Mouse (Mus musculus): ENCODE measurements around the gene Gusb. TPM values are rescaled to one million over a fixed set of nuclear protein-coding genes. Genes with fewer than 3 reads are reported as not detected.

The Gusb gene
- total RNA-seq, 2 experiments from 2014 or later: 10.5 to 11.8 TPM

Other genes with a start within 250 kb of the Gusb start
- gene Psph, start 215.6 kb downstream of the Gusb start, total RNA-seq (2021): 10 to 100 TPM; 21.6 to 23.2 TPM
- 10 to 100 TPM; 17.3 to 22.5 TPM for gene Sumf2, start 156.1 kb downstream of the Gusb start, total RNA-seq (2021)
- 100 to 1,000 TPM; 406 to 444 TPM for gene Chchd2, start 115.6 kb downstream of the Gusb start, total RNA-seq (2021)
- gene Zbed5, start 107.3 kb downstream of the Gusb start, total RNA-seq (2021): 1 to 10 TPM; 5.1 to 5.6 TPM
- 10 to 100 TPM; 13.8 to 16.3 TPM for gene Phkg1, start 104.5 kb downstream of the Gusb start, total RNA-seq (2021)
- 1 to 10 TPM; 1.1 to 3.8 TPM for gene Nupr1l, start 94.5 kb downstream of the Gusb start, total RNA-seq (2021)
- 10 to 100 TPM; 45.5 to 45.8 TPM for gene Vkorc1l1, start 61.1 kb downstream of the Gusb start, total RNA-seq (2021)
- gene Asl, start 26.2 kb upstream of the Gusb start, total RNA-seq (2021): 10 to 100 TPM; 17.7 to 19.9 TPM
- 10 to 100 TPM; 33.9 to 36.6 TPM for gene Crcp, start 26.2 kb upstream of the Gusb start, total RNA-seq (2021)
- gene Tpst1, start 70.3 kb upstream of the Gusb start, total RNA-seq (2021): 10 to 100 TPM; 33.2 to 35.3 TPM
- 10 to 100 TPM in 1 of 2 experiments, 1 to 10 TPM in 1; 9.4 to 13.1 TPM for gene Kctd7, start 141.8 kb upstream of the Gusb start, total RNA-seq (2021)
- 10 to 100 TPM; 58.6 to 59.7 TPM for gene Rabgef1, start 168.7 kb upstream of the Gusb start, total RNA-seq (2021)
- 10 to 100 TPM; 42.9 to 43.3 TPM for gene Tmem248, start 214.0 kb upstream of the Gusb start, total RNA-seq (2021)